Mouse (Mus musculus): Measurements from ENCODE around the gene Snx27. TPM values are rescaled to one million over a fixed set of nuclear protein-coding genes. Genes with fewer than 3 reads are reported as not detected.

The Snx27 gene
- polyA plus RNA-seq, 1 experiment from 2014 or later = 17.1 TPM

DNA sequence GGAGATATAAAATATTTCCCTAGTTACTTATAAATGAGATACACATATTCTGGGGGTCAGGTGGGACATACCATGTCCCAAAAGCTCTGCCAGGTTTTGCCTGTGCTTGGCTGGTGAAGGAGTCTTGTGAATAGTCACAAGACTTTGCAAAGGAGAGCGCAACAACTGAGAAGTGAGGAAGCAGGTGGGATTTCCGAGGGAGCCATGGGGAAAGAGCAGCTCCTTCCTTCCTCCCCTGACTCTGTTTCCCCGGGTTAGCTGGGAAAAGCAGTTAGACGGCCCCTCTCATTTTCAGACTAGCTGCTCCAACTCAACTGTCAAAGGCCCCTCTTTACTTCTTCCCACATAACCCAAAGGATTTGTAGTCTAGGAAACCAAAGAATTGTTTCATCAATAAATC, 85.4 kb downstream of the Snx27 start:
- no peaks in the 10 kb centered on the region for H3K4me1 ChIP-seq (replicated peaks)
- DNase-seq (no peak), ATAC-seq (ENCODE audit: low read depth) (no peak)
- no peak overlapping the region for H3K4me2 ChIP-seq
- H3K9ac ChIP-seq = no peak overlapping the region
- H3K36me3 ChIP-seq = peaks cover 26% of the 10 kb centered on the region
- no peak overlapping the region for H3K4me3 ChIP-seq (replicated peaks)
- no peaks in the 10 kb centered on the region for H3K9me3 ChIP-seq (replicated peaks)
- 62% methylated on average over 4 of the region's 4 CpGs for whole genome bisulfite sequencing (ENCODE audit: insufficient replicate concordance)
- no peak overlapping the region for H3K27ac ChIP-seq
- no peaks in the 10 kb centered on the region for H3K27me3 ChIP-seq

GRCm38 (mm10) chr3:94487581-94487980, 94.9 kb downstream of the Snx27 start:
- Histone ChIP-seq H3K27me3 (no peaks in the 10 kb centered on the region), H3K4me2 (no peak overlapping the region), H3K27ac (no peak overlapping the region), H3K36me3 (no peaks in the 10 kb centered on the region), H3K4me1 (replicated peaks) (no peaks in the 10 kb centered on the region), H3K4me3 (replicated peaks) (no peak overlapping the region), H3K9ac (no peak overlapping the region), H3K9me3 (replicated peaks) (no peaks in the 10 kb centered on the region)
- ATAC-seq (ENCODE audit: low read depth) = no peak
- DNase-seq = no peak
- 66% methylated on average over 6 of the region's 6 CpGs for WGBS (ENCODE audit: insufficient replicate concordance)

- H3K4me1 ChIP-seq (replicated peaks) = no peaks in the 10 kb centered on the region
- H3K36me3 ChIP-seq = no peaks in the 10 kb centered on the region
- 64% methylated on average over 7 of the region's 7 CpGs for WGBS (ENCODE audit: insufficient replicate concordance)
- no peak for DNase-seq
- H3K27me3 ChIP-seq = peaks cover 7% of the 10 kb centered on the region
- H3K4me3 ChIP-seq (replicated peaks) = no peak overlapping the region
- H3K9me3 ChIP-seq (replicated peaks) = no peaks in the 10 kb centered on the region
- H3K27ac ChIP-seq = no peak overlapping the region
- ATAC-seq (ENCODE audit: low read depth) = no peak
- H3K9ac ChIP-seq = no peak overlapping the region
- H3K4me2 ChIP-seq = no peak overlapping the region
Observed at GRCm38 (mm10) chr3:94485922-94486321, 96.6 kb downstream of the Snx27 start.

- H3K27me3 ChIP-seq = peaks cover 27% of the 10 kb centered on the region
- WGBS (ENCODE audit: insufficient replicate concordance) = 40% methylated on average over 20 of the region's 20 CpGs
- DNase-seq (no peak), ATAC-seq (ENCODE audit: low read depth) (no peak)
- H3K27ac ChIP-seq = no peak overlapping the region
- H3K9ac ChIP-seq = no peak overlapping the region
- H3K4me1 ChIP-seq (replicated peaks) = no peaks in the 10 kb centered on the region
- H3K4me2 ChIP-seq = no peak overlapping the region
- H3K36me3 ChIP-seq = no peaks in the 10 kb centered on the region
- H3K4me3 ChIP-seq (replicated peaks) = no peak overlapping the region
- H3K9me3 ChIP-seq (replicated peaks) = no peaks in the 10 kb centered on the region
Observed at GRCm38 (mm10) chr3:94483790-94484439, 98.6 kb downstream of the Snx27 start.

GRCm38 (mm10) chr3:94482764-94483385, 99.6 kb downstream of the Snx27 start:
- peaks cover 35% of the 10 kb centered on the region for H3K27me3 ChIP-seq
- H3K9me3 ChIP-seq (replicated peaks) = no peaks in the 10 kb centered on the region
- H3K27ac ChIP-seq = no peak overlapping the region
- no peaks in the 10 kb centered on the region for H3K36me3 ChIP-seq
- H3K4me3 ChIP-seq (replicated peaks) = no peak overlapping the region
- no peak overlapping the region for H3K4me2 ChIP-seq
- H3K4me1 ChIP-seq (replicated peaks) = peaks cover 8% of the 10 kb centered on the region
- no peak for DNase-seq
- H3K9ac ChIP-seq = no peak overlapping the region
- WGBS (ENCODE audit: insufficient replicate concordance) = 66% methylated on average over 17 of the region's 17 CpGs
- no peak for ATAC-seq (ENCODE audit: low read depth)

DNA sequence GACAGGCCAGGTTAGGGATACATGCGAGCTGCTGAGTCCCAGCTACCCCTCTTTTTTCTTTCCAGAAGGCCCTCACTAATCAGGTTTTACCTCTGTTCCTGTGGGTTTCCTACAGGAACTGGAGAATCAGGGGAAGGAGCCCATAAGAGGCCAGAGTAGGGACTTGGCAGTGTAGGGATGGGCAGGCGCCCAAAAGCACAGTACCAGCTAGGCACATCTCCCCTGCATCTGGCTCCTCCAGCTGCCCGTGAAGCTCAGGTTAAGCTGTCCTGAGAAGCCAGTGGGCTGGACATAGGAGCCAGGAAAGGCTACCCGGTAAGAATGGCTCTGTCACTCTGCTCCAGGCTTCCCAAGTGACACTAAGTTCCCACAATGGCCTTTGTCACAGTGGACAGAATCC, 101.1 kb downstream of the Snx27 start:
- no peaks in the 10 kb centered on the region for H3K9me3 ChIP-seq (replicated peaks)
- ATAC-seq (ENCODE audit: low read depth) = no peak

DNA sequence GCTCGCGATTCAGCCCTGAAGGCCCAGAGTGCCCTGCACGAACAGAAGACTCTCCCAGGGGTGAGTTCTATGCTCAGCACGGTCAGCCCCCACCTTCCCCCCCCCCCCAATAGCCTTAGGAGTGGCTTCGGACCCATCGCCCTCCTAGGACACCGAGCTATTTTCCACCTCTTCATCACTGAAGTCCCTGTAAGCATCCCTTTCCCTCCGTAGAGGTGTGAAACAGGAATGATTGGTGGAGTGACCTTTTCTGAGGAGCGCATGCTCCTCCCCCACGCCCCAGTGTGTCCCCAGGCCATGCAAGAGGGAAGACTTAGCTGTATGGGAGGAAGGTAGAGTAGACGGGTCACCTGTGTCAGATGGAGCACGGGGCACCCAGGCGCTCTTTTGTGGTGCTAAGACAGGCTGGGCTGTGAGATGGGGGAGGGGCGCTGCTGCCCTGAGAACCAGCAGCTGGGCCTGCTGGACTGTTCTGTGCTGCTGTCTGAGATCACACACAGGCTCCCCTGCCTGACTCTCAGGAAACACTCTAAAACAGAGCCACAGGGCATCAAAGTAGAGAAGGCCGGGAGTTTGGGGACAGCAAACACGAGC, 102.1 kb downstream of the Snx27 start, which contains the start of gene Riiad1:
Gene Riiad1, minus strand, starts transcription at position 51 of the 594 bp plus-strand sequence.
- WGBS (ENCODE audit: insufficient replicate concordance) = 18% methylated on average over 15 of the region's 16 CpGs
- no peak within 1 kb of the TSS for H3K27ac ChIP-seq
- no peaks in the 10 kb centered on the region for H3K36me3 ChIP-seq
- no peaks in the 10 kb centered on the region for H3K9me3 ChIP-seq (replicated peaks)
- no peak within 1 kb of the TSS for H3K9ac ChIP-seq
- ATAC-seq (ENCODE audit: low read depth) (no peak), DNase-seq (no peak)
- H3K4me3 ChIP-seq (replicated peaks) = no peak within 1 kb of the TSS
- peaks cover 15% of the 10 kb centered on the region for H3K4me1 ChIP-seq (replicated peaks)
- peaks cover 42% of the 10 kb centered on the region for H3K27me3 ChIP-seq
- H3K4me2 ChIP-seq = no peak within 1 kb of the TSS

More for the DNA sequence above, 101.1 kb downstream of the Snx27 start:
- Histone ChIP-seq H3K4me2 (no peak overlapping the region), H3K4me3 (replicated peaks) (no peak overlapping the region), H3K27me3 (peaks cover 41% of the 10 kb centered on the region), H3K9ac (no peak overlapping the region), H3K27ac (no peak overlapping the region), H3K4me1 (replicated peaks) (peaks cover 15% of the 10 kb centered on the region), H3K36me3 (no peaks in the 10 kb centered on the region)
- DNase-seq = no peak
- WGBS (ENCODE audit: insufficient replicate concordance) = 38% methylated on average over 4 of the region's 4 CpGs

DNA sequence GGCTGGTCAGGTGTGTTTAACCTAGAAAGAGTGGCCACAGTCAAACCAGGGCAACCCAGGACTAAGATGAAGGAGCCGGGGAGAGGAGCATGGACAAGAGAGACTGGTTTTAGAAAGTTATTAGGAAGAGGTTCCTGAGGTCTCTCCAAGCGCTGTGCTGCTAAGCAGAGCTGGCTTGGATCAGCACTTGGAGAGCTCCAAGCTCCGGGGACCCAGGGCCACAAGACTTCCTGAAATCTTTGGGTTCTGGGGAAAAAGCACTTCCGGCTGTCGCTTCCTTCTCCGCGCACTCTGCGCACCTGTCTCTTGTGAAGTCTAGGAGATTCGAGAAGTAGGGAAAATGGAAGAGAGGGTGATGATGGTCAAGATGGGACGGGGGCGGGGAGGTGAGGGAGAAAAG, 103.0 kb downstream of the Snx27 start:
- Histone ChIP-seq H3K9me3 (replicated peaks) (no peaks in the 10 kb centered on the region), H3K4me1 (replicated peaks) (peaks cover 15% of the 10 kb centered on the region), H3K36me3 (no peaks in the 10 kb centered on the region), H3K27me3 (peaks cover 42% of the 10 kb centered on the region), H3K4me2 (no peak overlapping the region), H3K27ac (no peak overlapping the region), H3K9ac (no peak overlapping the region), H3K4me3 (replicated peaks) (no peak overlapping the region)
- WGBS (ENCODE audit: insufficient replicate concordance) = 5% methylated on average over 11 of the region's 11 CpGs
- DNase-seq (no peak), ATAC-seq (ENCODE audit: low read depth) (no peak)

- H3K27me3 ChIP-seq = peaks cover 42% of the 10 kb centered on the region
- 20% methylated on average over 9 of the region's 9 CpGs for WGBS (ENCODE audit: insufficient replicate concordance)
- H3K4me2 ChIP-seq = peak overlapping the region; percentile 26; the same call in 1 of the 2 replicates
- no peak overlapping the region for H3K9ac ChIP-seq
- DNase-seq = no peak
- no peak for ATAC-seq (ENCODE audit: low read depth)
- peaks cover 19% of the 10 kb centered on the region for H3K4me1 ChIP-seq (replicated peaks)
- no peak overlapping the region for H3K4me3 ChIP-seq (replicated peaks)
- H3K9me3 ChIP-seq (replicated peaks) = no peaks in the 10 kb centered on the region
- H3K36me3 ChIP-seq = no peaks in the 10 kb centered on the region
- no peak overlapping the region for H3K27ac ChIP-seq
Observed at GRCm38 (mm10) chr3:94478591-94479169, 103.8 kb downstream of the Snx27 start.

- Histone ChIP-seq H3K27ac (no peak within 1 kb of the TSS), H3K27me3 (peaks cover 44% of the 10 kb centered on the region), H3K4me2 (peak within 1 kb of the TSS; percentile 26; the same call in 1 of the 2 replicates), H3K9ac (no peak within 1 kb of the TSS), H3K36me3 (no peaks in the 10 kb centered on the region), H3K4me1 (replicated peaks) (peaks cover 21% of the 10 kb centered on the region), H3K9me3 (replicated peaks) (no peaks in the 10 kb centered on the region), H3K4me3 (replicated peaks) (no peak within 1 kb of the TSS)
- ATAC-seq (ENCODE audit: low read depth) (peak; percentile 66), DNase-seq (peak; percentile 35)
- WGBS (ENCODE audit: insufficient replicate concordance) = 3% methylated on average over 14 of the region's 14 CpGs
Observed at GRCm38 (mm10) chr3:94477981-94478422, 104.5 kb downstream of the Snx27 start, which contains the start of gene Celf3. TSS of gene Celf3 (plus strand) at chr3:94478295.

GRCm38 (mm10) chr3:94477444-94477843, 105.1 kb downstream of the Snx27 start:
- peaks cover 47% of the 10 kb centered on the region for H3K27me3 ChIP-seq
- H3K36me3 ChIP-seq = no peaks in the 10 kb centered on the region
- no peak overlapping the region for H3K27ac ChIP-seq
- H3K4me1 ChIP-seq (replicated peaks) = peaks cover 22% of the 10 kb centered on the region
- H3K4me3 ChIP-seq (replicated peaks) = no peak overlapping the region
- H3K9ac ChIP-seq = no peak overlapping the region
- 57% methylated on average over 4 of the region's 4 CpGs for WGBS (ENCODE audit: insufficient replicate concordance)
- DNase-seq (no peak), ATAC-seq (ENCODE audit: low read depth) (no peak)
- H3K4me2 ChIP-seq = no peak overlapping the region
- no peaks in the 10 kb centered on the region for H3K9me3 ChIP-seq (replicated peaks)

Measured in liver, embryonic 13.5 days (tissue).